Mouse (Mus musculus) liver, embryonic 11.5 days (tissue): Measurements from ENCODE around the gene Ttc24. TPM values are rescaled to one million over a fixed set of nuclear protein-coding genes. Genes with fewer than 3 reads are reported as not detected.

Experiments
- ATAC-seq: fragments of 200-750 bp; cut with Nextera tagmentation; replicated peaks from 2 replicates; pipeline ENCODE4 v1.8.0; 2017; ENCODE audit warnings: moderate number of reproducible peaks, mild to moderate bottlenecking, moderate TSS enrichment, moderate library complexity; ENCODE audit not compliant: low FRiP score
- DNase-seq: peaks from one replicate; pipeline ENCODE4 v3.0.0-alpha.2; 2017; ENCODE audit warnings: low spot score
- H3K27ac ChIP-seq: fragments of 300-500 bp; sonication (generic); 2 replicates; pipeline ENCODE4 v1.5.1; 2014; ENCODE audit warnings: mild to moderate bottlenecking, low read depth, low read length, control low read depth
- H3K27me3 ChIP-seq: fragments of 300-500 bp; sonication (generic); replicated peaks from 2 replicates; pipeline ENCODE4 v1.6.1; 2014; ENCODE audit warnings: low read length, mixed read lengths; ENCODE audit not compliant: control insufficient read depth, insufficient read depth
- H3K36me3 ChIP-seq: fragments of 300-500 bp; sonication (generic); 2 replicates; pipeline ENCODE4 v1.6.1; 2014; ENCODE audit warnings: mild to moderate bottlenecking, low read length, moderate library complexity, mixed read lengths; ENCODE audit not compliant: control insufficient read depth, insufficient read depth
- H3K4me1 ChIP-seq: fragments of 300-500 bp; sonication (generic); replicated peaks from 2 replicates; pipeline ENCODE4 v1.6.1; 2014; ENCODE audit warnings: low read length, mixed read lengths; ENCODE audit not compliant: control insufficient read depth, insufficient read depth
- H3K4me2 ChIP-seq: fragments of 300-500 bp; sonication (generic); 2 replicates; pipeline ENCODE4 v1.6.1; 2014; ENCODE audit warnings: mild to moderate bottlenecking, control low read depth, moderate library complexity
- H3K4me3 ChIP-seq: fragments of 300-500 bp; sonication (generic); 2 replicates; pipeline ENCODE4 v1.5.1; 2014; ENCODE audit warnings: low read depth, low read length, control low read depth
- H3K9ac ChIP-seq: fragments of 300-500 bp; sonication (generic); 2 replicates; pipeline ENCODE4 v1.6.1; 2014; ENCODE audit warnings: low read depth, low read length, control low read depth
- H3K9me3 ChIP-seq: fragments of 300-500 bp; sonication (generic); 2 replicates; pipeline ENCODE4 v1.6.1; 2016; ENCODE audit warnings: low read length, inconsistent platforms, mixed read lengths; ENCODE audit not compliant: control insufficient read depth
- WGBS: fragments of 180-500 bp; shearing (Covaris S2); extraction: QIAGEN DNeasy Blood & Tissue Kit; methylation state at CpG from one replicate; pipeline ENCODE4 v1.1.7; 2014; 5-methylcytosine and 5-hydroxymethylcytosine counted together
- polyA plus RNA-seq: library from polyadenylated mRNA; unstranded; fragments of >200 nt; fragmentation: Nextera tagmentation; extraction: Ambion mirVana; gene quantifications from 2 replicates; pipeline ENCODE4 v1.2.1, GENCODE M21; 2014

The Ttc24 gene
- polyA plus RNA-seq, 1 experiment from 2014 or later: not detected

GRCm38 (mm10) chr3:88035561-88036293 lies 42.4 kb downstream of the Ttc24 start:
- Histone ChIP-seq H3K4me1 (no peaks in the 10 kb centered on the region), H3K4me2 (no peak overlapping the region), H3K27ac (no peak overlapping the region), H3K9me3 (no peaks in the 10 kb centered on the region), H3K27me3 (peaks cover 22% of the 10 kb centered on the region), H3K36me3 (no peaks in the 10 kb centered on the region), H3K9ac (no peak overlapping the region), H3K4me3 (no peak overlapping the region)
- no peak for ATAC-seq
- whole genome bisulfite sequencing: 45% methylated on average over 1 of the region's 1 CpGs
- no peak for DNase-seq

- no peaks in the 10 kb centered on the region for H3K9me3 ChIP-seq
- DNase-seq (no peak), ATAC-seq (no peak)
- no peak overlapping the region for H3K4me3 ChIP-seq
- WGBS: 58% methylated on average over 5 of the region's 5 CpGs
- no peak overlapping the region for H3K4me2 ChIP-seq
- no peak overlapping the region for H3K27ac ChIP-seq
- H3K4me1 ChIP-seq: no peaks in the 10 kb centered on the region
- H3K27me3 ChIP-seq: peaks cover 32% of the 10 kb centered on the region
- H3K9ac ChIP-seq: no peak overlapping the region
- H3K36me3 ChIP-seq: no peaks in the 10 kb centered on the region
Measured at GRCm38 (mm10) chr3:88033506-88033905, 44.6 kb downstream of the Ttc24 start.

- H3K4me3 ChIP-seq: no peak overlapping the region
- no peak overlapping the region for H3K27ac ChIP-seq
- peaks cover 6% of the 10 kb centered on the region; the same call in 1 of the 2 replicates for H3K9me3 ChIP-seq
- no peak overlapping the region for H3K9ac ChIP-seq
- no peak overlapping the region; the same call in 1 of the 2 replicates for H3K4me2 ChIP-seq
- H3K36me3 ChIP-seq: no peaks in the 10 kb centered on the region
- 11% methylated on average over 19 of the region's 19 CpGs for WGBS
- peaks cover 37% of the 10 kb centered on the region for H3K27me3 ChIP-seq
- H3K4me1 ChIP-seq: no peaks in the 10 kb centered on the region
- no peak for ATAC-seq
- DNase-seq: no peak
Measured at GRCm38 (mm10) chr3:88030608-88031395, 47.3 kb downstream of the Ttc24 start.

GRCm38 (mm10) chr3:88027434-88028186 lies 50.5 kb downstream of the Ttc24 start, which contains the start of gene Hapln2:
Gene Hapln2, minus strand, starts transcription at chr3:88027583.
- H3K27me3 ChIP-seq: peaks cover 65% of the 10 kb centered on the region
- no peak within 1 kb of the TSS for H3K4me2 ChIP-seq
- H3K27ac ChIP-seq: no peak within 1 kb of the TSS
- WGBS: 50% methylated on average over 5 of the region's 5 CpGs
- H3K9me3 ChIP-seq: peaks cover 6% of the 10 kb centered on the region; the same call in 1 of the 2 replicates
- H3K4me3 ChIP-seq: no peak within 1 kb of the TSS
- no peak for ATAC-seq
- no peaks in the 10 kb centered on the region for H3K36me3 ChIP-seq
- no peak within 1 kb of the TSS for H3K9ac ChIP-seq
- no peak for DNase-seq
- peaks cover 9% of the 10 kb centered on the region for H3K4me1 ChIP-seq

- 58% methylated on average over 7 of the region's 7 CpGs for WGBS
- no peak overlapping the region for H3K4me3 ChIP-seq
- H3K9me3 ChIP-seq: peaks cover 6% of the 10 kb centered on the region; the same call in 1 of the 2 replicates
- H3K36me3 ChIP-seq: no peaks in the 10 kb centered on the region
- H3K27me3 ChIP-seq: peaks cover 67% of the 10 kb centered on the region
- H3K9ac ChIP-seq: no peak overlapping the region
- H3K4me1 ChIP-seq: peaks cover 11% of the 10 kb centered on the region
- ATAC-seq (no peak), DNase-seq (no peak)
- no peak overlapping the region for H3K4me2 ChIP-seq
- no peak overlapping the region for H3K27ac ChIP-seq
Measured at GRCm38 (mm10) chr3:88026823-88027222, 51.3 kb downstream of the Ttc24 start.

- Histone ChIP-seq H3K36me3 (no peaks in the 10 kb centered on the region), H3K9ac (no peak overlapping the region), H3K4me3 (peak overlapping the region; percentile 52), H3K9me3 (peaks cover 6% of the 10 kb centered on the region; the same call in 1 of the 2 replicates), H3K4me1 (peaks cover 11% of the 10 kb centered on the region), H3K27me3 (peaks cover 70% of the 10 kb centered on the region), H3K4me2 (peak overlapping the region; percentile 98), H3K27ac (no peak overlapping the region)
- 1% methylated on average over 81 of the region's 81 CpGs for WGBS
- DNase-seq (no peak), ATAC-seq (peak; percentile 48)
Measured at GRCm38 (mm10) chr3:88023192-88024074, 54.7 kb downstream of the Ttc24 start.

GRCm38 (mm10) chr3:88022322-88023191 lies 55.5 kb downstream of the Ttc24 start:
- Histone ChIP-seq H3K9ac (peak overlapping the region; percentile 26; the same call in 1 of the 2 replicates), H3K27me3 (peaks cover 70% of the 10 kb centered on the region), H3K36me3 (no peaks in the 10 kb centered on the region), H3K9me3 (no peaks in the 10 kb centered on the region), H3K4me3 (peak overlapping the region; percentile 52), H3K4me1 (peaks cover 11% of the 10 kb centered on the region), H3K4me2 (peak overlapping the region; percentile 98), H3K27ac (no peak overlapping the region)
- DNase-seq: peak; percentile 92
- WGBS: 2% methylated on average over 66 of the region's 66 CpGs
- peak; percentile 85 for ATAC-seq
